Mouse (Mus musculus): Measurements from ENCODE around the gene Ppara.
"Not testable (repeated sequence)": the region's sequence is repeated elsewhere in the genome, so short reads cannot be mapped to it uniquely, and the experiment has no call there.

Ppara gene

DNA sequence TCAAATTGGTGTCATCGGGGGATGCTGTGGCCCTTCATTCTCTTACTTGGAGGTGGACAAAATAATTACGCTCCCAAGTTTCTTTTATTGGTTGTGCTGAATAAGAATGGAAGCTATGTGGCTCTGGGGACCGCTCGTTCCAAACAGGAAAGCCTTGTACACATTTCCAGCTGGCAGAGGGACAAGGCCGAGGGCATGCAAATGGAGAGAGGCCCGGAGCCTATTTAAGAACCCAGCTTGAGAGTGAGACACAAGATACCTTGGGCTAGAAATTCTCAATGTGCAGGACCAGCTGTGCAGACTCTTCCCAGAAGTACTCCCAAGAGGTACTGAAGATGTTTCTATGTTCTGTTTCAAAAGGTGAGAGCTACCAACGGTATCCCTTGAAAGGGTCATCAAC, 21.8 kb downstream of the Ppara start:
- no peak for DNase-seq (ENCODE audit: low read depth, low spot score)

DNA sequence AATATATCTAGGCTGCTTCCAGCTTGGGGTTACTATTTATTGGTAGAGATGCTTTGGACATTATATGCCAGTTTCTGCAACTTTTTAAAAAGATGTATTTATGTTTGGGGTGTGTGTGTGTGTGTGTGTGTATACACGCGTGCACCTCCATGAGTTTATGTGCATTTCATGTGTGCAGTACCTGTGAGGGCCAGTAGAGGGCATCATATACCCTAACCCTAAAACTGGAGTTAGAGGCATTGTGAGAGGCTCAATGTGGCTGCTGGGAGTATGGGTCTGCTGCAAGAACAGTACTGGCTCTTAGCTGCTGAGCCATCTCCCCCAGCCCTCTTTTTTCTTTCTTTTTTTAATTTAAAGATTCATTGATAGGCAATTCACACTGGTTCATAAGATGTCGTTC, 23.0 kb downstream of the Ppara start:
- DNase-seq (ENCODE audit: low read depth, low spot score) = no peak

DNA sequence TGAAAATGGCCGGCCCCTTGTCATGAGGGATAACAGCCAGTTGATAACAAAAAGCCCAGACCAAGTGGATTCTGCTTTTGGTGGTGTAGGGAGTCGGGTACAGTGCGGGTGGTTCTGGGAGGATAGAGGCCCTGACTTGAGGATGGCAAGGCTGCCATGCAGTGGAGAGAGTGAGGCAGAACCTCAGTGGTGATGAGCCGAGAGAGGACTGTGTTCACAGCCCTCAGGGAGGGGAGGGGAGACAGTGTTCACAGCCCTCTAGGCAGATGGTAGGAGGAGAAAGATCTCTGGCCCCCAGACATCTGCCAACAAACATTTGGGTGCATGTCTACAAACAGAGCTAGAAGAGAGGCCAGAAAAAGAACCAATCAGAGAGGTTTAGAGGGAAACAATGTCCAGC, 28.0 kb downstream of the Ppara start:
- DNase-seq (ENCODE audit: low read depth, low spot score) = no peak

DNA sequence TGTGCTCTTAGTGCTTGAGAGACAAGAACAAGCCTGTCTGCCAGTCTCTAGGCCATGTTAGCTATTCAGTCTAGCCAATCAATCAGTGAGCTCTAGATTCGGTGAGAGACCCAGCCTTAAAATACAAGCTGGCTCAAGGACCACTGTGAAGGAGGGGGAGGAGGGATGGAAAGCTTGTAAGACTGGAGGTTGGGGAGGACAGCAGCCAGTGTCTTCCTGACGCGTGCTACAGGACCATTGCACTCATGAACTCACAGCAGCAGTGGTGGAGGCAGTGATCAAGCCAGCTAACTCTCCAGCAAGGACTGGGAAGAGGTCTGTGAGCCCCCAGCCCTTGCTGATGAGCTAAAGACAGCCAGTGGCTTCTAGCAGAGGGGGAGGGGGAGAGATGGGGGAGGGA, 30.2 kb downstream of the Ppara start:
- DNase-seq (ENCODE audit: low read depth, low spot score) = no peak

DNA sequence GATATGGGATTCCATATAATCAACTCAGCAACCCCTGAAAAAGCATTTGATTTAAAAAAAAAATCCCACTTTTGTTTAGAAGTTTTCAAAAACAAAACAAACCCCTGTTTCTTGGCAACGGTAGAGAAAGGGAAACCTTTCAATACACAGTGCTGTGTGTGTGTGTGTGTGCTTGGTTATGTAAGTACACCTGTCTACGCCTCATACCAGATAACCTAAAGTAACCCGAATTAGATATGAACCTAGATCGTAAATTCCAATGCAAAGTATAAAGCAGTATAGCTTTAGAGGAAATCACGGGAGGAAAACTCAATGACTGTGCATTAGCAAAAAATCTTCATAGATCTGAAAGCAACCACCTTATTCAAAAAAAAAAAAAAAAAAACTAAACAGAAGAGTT, 31.9 kb downstream of the Ppara start:
- DNase-seq (ENCODE audit: low read depth, low spot score) = no peak

DNA sequence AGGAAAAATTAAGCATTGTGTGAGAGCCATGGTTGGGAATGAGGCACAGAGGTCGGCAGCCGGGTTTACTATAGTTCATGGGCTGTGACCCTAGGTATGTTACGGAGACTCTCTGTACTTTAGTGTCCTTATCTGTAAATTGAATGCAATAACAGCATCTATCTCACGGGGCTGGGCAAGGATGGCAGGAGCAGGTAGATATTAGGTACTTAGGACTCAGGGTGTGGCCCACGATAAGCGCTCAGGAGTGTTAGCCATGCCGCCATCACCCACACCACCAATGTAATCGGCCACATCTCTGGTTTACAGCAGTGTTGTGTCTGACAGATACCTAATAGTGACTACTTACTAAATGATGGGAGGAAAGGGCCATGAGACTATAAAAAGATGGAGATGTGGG, 34.2 kb downstream of the Ppara start:
- DNase-seq (ENCODE audit: low read depth, low spot score) = no peak

DNA sequence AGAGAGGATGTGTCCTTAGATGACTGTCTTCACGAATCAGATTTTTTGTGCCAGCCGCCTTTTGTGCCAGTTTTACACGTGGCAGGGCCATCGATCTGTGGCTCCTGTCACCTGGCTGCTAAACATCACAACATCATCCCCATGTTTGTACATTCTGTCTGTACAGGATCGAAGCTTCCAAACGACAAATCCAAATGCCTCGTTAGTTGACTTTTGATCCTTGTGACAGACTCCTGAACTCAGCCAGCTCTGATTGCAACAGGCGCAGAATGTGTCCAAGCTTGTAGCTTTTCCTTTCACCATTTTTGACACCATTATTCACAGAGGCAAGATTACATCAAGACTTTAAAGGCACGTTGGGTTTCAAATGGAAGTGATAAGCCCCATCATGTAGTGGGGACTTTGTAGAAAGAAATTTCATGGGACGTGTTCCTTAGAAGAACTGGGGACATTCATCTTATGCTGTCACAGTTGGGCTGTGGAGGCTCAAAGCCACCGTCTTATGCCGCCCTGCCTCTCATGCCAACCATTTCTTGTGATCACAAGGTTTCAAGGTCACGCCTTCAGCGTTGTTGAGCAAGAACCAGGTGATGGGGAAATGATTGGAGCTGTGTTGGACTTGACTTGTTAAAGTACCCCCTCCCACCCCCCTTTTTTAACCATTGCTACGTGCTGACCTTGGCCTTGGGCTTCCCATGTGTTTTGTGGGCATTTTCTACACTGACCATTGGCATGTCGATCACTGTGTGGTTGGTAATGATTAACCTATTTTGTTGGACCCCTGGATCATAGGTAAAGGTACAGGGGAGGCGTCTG, 36.7 kb downstream of the Ppara start:
- DNase-seq (ENCODE audit: low read depth, low spot score) = no peak

DNA sequence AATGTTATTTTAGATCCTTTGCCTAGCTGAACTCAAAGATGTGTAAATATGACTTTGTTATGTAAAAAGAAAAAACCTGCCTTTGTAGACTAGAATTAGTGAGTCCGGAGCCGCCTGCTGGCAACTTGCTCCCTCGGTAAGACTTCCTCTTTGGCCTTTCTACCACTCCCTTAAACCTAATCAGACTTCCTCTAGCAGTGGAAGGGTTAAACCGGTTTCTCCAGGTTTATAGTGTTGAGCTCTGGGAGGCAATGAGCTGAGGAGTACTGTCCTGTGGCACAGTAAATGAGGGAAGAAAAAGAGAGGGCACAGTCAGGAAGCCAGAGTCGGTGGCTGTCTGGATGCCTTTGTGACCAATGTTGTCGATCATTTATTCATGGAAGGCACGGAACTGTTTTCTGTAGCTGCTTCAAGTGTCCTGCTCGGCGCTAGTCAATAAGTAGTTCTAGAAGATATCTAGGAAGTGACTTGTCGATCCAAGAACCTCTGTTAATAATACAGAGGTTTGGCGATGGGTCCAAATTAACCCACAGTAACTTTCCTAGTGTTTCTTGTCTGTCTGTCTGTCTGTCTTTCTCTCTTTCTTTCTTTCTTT, 37.5 kb downstream of the Ppara start:
- DNase-seq (ENCODE audit: low read depth, low spot score) = no peak

DNA sequence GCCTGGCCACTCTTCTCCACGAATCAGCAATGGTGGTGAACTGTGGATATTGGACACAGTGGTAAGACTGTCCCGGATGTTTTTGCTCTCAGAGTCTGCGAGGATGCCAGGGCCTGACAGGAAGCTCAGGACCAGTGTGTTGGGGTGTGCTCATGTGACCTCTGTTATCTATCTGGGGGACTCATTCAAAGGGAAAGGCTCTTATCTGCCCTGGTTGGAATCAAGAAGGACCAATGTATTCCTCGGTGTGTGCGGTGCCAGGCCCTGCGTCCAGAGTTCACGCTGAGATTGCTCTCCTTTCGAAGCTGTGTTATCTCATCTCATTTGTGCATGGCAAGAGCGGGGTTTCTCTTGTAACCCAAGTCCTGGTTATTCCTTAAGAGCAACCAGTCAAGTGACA, 39.6 kb downstream of the Ppara start:
- DNase-seq (ENCODE audit: low read depth, low spot score) = no peak

DNA sequence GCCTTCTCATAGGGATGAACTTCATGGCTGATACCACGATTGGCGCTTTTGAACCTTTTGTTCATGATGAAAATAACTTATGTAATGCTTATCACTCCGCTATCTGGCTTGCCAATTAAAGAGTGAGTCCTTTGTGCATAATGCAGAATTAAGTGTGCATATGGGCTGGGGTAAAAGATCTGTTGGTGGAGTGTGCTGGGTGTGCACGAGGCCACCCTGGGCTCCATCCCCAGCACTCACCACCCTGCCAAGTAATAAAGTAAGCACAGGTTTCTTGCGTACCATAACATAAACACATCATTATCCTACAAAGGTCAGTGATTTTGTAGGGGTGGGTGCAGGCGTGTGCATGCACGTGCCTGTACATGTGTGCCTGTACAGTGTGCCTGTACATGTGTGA, 40.2 kb downstream of the Ppara start:
- no peak for DNase-seq (ENCODE audit: low read depth, low spot score)

DNA sequence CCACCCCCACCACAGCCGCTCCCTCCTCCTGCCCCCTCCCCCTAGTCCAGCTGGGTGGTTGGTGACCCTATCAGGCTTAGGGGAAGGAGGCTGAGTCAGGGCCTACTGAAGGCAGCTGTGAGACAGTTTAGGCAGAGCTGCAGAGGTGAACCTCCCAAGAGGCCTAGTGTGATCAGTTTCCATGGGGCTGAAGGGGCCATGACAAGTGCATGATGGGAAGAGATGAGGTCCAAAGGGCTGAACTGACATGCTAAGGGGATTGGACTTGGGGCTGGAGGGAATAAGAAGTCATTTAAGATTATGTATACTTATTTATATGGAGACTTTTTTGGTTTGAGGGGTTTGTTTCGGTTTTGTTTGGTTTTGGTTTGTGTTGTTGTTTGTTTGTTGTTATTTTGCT, 41.5 kb downstream of the Ppara start:
- DNase-seq (ENCODE audit: low read depth, low spot score) = no peak

DNA sequence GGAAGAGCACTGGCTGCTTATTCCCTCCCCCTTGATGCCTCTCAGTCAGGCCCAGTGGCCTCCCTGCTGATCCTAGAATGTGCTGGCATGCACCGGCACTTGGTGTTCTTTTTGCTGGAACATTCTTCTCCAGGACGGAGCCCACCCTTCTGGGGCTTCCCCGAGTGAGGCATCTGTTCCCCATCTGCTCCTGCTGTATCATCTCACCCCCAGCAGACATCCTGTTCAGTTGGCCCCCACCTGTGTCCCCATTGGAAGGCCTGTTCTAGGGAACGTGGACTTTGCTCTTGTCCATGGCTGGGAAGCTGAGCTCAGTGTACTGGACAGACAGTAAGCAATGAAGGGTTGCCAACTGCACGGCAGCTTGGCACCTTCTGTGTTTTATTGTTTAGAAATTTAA, 42.0 kb downstream of the Ppara start:
- no peak for DNase-seq (ENCODE audit: low read depth, low spot score)

DNA sequence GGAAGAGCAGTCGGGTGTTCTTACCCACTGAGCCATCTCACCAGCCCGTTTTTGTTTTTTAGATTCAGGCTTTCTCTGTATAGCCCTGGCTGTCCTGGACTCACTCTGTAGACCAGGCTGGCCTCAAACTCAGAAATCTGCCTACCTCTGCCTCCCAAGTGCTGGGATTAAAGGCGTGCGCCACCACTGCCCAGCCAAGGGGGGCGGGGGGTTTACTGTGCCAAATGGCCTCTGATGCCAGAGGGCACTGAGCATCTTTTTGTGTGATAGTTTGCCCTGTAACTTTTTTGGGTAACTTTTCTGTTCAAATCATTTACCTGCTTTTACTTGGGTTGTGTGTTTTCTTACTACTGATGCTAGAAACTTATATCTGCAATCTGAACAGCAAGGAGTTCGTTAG, 44.1 kb downstream of the Ppara start:
- not testable (repeated sequence) for DNase-seq (ENCODE audit: low read depth, low spot score)

DNA sequence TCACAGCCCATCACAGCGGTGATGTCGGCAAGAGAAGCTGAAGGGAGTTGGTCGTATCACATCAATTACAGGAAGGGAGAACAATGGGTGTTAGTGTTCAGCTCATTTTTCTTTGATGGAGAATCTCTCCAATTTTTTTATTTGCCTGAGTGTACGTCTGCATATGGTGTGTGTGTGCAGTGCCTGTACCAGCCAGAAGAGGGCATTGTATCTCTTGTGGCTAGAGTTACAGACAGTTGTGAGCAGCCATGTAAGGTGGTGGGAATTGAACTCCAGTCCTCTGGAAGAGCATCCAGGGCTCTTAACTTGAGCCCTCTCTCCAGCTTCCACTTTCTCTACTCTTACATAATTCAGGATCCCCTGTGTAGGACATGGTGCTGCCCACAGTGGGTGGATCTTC, 48.4 kb downstream of the Ppara start:
- peak; percentile 16 for DNase-seq (ENCODE audit: low read depth, low spot score)

DNA sequence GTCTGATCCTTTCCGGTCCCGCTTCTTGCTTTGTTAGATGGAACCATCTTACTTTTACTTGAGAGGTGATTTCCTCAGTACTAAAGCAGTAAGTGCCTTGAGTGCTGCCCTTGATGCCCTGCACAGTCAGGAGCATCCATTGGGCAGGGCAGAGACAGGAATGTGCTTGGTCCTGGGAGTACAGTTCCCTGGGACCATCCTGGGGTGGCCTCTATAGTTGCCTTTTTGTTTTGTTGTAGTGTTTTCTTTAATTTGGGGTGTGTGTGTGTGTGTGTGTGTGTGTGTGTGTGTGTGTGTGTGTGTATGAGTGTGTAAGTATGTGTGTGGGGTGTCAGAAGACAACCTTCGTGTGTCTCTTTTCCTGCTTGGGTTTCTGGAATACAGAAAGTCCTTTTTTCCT, 49.6 kb downstream of the Ppara start:
- no peak for DNase-seq (ENCODE audit: low read depth, low spot score)

DNA sequence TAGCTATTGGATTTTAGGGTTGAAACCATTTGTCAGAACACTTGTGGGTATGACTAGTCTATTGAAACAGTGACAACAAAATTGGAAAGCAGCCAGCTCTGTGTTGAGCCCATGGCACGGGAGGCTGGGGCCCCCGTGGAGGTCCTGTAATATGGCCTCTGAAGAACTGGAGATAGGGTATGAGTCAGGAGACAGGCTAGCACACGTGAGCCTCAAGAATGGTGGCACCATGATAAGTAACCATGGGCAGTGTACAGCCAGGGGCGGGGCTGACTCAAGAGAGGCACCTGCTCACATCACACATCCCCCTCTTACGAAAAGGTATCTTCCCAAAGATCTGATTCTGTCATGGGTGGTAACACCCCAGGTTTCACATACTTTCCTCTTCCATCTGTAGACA, 51.9 kb downstream of the Ppara start:
- DNase-seq (ENCODE audit: low read depth, low spot score) = no peak

DNA sequence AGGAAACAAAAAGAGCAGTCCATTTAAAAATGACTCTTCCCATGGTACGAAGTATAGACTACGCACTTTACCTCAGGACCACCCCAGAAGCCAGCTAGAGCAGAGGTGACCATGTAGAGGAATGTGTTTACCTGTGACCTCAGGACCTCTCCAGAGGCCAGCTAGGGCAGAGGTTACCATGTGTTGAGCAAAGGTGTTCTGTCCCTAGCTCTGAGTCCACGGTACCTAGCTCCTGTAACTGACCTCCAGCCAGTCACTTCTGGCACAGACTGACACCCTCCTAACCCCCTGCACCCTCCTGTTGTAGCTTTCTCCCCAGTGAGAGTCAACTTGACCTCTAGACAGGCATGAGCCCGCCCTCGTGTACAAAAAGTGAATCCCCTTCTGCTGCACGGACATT, 52.7 kb downstream of the Ppara start:
- DNase-seq (ENCODE audit: low read depth, low spot score) = no peak

DNA sequence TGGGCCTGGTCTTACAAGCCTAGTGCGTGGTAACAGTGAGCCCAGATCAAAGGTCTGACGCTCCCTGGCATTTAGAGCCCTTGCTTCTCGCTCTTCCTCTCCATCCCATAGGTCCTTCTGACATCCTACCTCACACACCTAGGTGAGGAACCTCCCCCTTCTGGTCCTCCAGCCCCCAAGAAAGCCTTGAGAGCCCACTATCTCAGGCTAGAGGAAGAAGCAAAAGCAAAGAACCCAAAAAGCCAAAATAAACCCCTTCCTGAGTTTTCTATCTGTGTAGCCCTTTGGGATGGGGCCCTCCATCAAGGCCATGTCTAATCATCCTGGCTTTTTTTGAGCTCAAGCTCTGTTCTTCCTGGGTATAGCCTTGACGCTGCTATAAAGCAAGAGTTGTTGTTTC, 53.3 kb downstream of the Ppara start:
- DNase-seq (ENCODE audit: low read depth, low spot score) = no peak

DNA sequence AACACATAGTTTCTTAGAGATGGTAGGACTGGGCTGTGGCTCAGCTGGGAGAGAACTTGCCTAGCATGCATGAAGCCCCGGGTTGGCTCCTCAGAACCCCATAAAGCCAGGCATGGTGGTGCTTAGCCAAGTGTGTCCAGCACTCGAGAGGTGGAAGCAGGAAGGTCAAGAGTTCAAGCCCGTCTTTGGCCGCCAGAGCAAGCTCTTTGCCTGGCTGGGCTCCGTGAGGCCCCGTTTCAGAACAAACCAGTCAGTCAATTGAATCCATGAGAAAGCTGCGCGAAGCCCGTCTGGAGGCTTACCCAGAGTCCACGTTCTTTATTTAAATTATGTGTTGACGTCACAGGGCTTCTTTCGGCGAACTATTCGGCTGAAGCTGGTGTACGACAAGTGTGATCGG, 53.9 kb downstream of the Ppara start:
- DNase-seq (ENCODE audit: low read depth, low spot score) = no peak

DNA sequence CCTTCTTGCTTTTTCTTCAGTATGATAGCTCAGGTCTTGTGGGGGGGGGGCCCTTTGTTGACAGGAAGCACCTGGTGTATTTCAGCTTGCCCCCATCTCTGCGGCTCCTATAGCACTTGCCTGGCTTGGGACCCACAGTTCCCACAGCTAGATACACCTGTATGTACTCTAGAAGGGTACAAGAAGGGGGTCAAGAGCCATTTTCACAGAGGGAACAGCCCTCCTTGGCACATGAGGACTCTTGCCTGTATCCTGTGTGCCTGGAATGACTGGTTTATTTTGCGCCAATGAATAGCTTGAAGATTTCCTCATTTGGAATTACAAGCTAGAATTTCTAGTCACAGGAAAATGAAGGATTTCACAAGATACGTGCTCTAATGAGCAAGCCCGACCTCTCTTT, 56.7 kb downstream of the Ppara start:
- DNase-seq (ENCODE audit: low read depth, low spot score) = no peak

DNA sequence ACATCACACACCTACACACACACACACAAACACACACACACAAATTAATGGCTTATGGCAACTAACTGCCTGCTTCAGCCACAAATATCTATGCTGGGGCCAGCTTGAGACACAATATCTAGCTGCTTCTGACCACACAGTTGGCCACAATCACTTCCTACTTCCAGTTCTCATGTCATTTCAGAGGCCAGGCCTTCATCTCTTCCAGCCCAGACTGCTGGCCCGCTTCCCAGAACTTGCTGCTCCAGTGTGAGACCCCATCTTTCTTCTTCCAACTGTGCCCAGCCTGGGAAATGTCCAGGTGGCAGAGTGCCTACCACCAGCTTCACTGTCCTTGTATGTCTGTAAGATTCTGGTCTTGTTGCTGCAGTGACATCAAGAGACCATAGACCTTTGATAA, 58.0 kb downstream of the Ppara start:
- no peak for DNase-seq (ENCODE audit: low read depth, low spot score)

DNA sequence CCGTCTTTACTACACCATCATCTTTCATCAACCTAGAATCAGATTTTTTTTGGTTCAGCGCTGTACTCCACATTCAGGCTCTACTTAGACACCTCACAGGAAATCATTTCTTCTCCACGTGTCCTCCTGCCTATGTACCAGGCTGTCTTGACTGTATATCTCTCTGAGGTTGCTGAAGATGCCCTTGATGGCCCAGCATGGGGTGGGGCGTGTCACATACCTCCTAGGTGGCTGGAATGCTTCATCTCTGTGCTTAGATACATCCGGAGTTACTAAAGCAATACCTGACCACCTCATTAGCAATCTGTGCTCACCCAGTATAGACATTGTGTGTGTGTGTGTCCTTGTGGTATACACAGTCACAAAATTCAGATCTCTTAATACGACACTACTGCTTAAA, 60.7 kb downstream of the Ppara start:
- DNase-seq (ENCODE audit: low read depth, low spot score) = no peak

DNA sequence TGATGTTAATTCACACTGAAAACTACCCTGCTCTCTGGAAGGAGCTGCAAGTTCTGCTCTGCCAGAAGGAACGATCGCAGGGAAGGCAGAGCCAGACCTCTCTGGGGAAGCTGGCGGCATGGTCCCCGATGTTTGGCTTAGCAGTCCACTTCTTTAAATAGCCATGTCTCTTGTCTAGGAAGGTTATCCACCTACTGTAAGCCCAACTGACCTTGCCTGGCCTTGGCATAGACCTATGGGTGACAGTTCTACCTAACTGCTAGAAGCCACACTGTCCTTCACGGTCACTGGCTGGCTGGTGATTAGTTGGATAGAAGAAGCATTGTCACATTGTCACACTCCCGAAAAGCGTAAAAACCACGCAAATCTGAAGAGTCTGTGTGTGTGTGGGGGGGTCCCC, 63.9 kb downstream of the Ppara start:
- no peak for DNase-seq (ENCODE audit: low read depth, low spot score)

DNA sequence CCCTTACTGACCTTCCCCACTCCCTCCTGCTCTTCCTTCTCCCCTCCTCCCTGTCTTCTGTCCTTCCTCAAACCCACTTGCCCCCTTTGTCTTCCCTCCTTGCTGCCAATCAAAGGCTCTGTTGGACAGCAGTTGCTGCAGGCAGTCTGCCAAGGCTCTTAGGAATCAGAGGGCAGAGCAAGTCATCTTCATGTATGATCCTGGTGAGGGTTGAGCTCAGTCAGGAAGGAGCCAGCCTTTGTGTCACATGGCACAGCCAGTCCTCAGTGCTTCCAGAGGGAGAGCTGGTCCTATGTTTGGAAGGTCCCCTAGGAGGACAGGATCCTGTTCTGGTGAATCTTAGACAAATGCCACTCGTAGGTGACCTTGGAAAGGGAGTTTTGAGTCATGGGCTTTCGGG, 68.1 kb downstream of the Ppara start:
- no peak for DNase-seq (ENCODE audit: low read depth, low spot score)
